Mouse (Mus musculus) olfactory bulb, adult 2 months (tissue): ENCODE data around the gene Ubxn1.

Source experiments
- CTCF ChIP-seq: fragments of 200-500 bp; IDR thresholded peaks from 2 replicates; pipeline ENCODE4 v1.5.1; 2012; ENCODE audit warnings: low read depth, mild to moderate bottlenecking, low read length, moderate library complexity; ENCODE audit not compliant: insufficient read depth
- POLR2A ChIP-seq: fragments of 200-500 bp; IDR thresholded peaks from 2 replicates; pipeline ENCODE4 v1.6.1; 2012; ENCODE audit warnings: mild to moderate bottlenecking, low read depth, low read length, moderate library complexity; ENCODE audit not compliant: insufficient read depth

DNA sequence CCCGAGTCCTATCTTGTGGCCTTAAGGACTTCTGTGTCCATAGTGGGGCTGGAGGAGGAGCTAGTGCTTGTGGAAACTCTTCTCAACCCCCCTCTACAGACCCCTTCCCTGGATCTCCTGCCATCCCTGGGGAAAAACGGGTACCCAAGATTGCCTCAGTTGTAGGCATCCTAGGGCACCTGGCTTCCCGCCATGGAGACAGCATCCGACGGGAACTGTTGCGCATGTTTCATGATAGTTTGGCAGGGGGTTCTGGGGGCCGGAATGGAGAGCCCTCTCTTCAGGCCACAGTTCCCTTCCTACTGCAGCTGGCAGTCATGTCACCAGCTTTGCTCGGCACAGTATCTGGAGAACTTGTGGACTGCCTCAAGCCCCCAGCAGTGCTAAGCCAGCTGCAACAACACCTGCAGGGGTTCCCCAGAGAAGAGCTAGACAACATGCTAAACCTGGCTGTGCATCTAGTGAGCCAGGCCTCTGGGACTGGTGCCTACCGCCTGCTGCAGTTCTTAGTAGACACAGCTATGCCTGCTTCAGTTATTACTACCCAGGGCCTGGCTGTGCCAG, 24.2 kb downstream of the Ubxn1 start:
- TF ChIP-seq POLR2A = no peak
- TF ChIP-seq CTCF = no peak
